Mouse (Mus musculus): Measurements from ENCODE around the gene Prdm16. TPM values are rescaled to one million over a fixed set of nuclear protein-coding genes. Genes with fewer than 3 reads are reported as not detected.

Prdm16 gene
- polyA plus RNA-seq, 1 experiment from 2014 or later: 12.6 TPM

DNA sequence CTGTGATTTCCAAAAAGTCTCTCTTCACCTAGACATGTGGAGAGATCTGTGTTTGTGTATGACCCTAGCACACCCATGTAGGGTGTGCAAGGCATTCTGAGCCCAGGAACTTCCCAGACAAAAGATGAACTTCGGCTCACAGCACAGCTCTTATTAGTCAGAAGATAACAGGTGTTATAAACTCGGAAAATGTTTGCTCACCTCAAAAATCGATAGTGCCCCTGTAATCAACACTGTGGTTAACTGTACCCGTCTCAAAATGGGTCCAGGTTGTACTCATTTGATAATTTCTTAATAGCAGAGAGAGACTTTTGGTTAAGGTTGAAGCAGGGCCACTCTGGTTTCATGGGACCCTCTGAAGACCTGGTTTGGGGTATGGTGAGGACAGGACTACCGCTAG is 140.2 kb downstream of the Prdm16 start:
- Histone ChIP-seq H3K9me3 (ENCODE audit: control insufficient read depth, low read length) (no peaks in the 10 kb centered on the region), H3K36me3 (ENCODE audit: control insufficient read depth, insufficient read depth, low read length) (no peaks in the 10 kb centered on the region), H3K27ac (ENCODE audit: low read depth, low read length) (no peak overlapping the region), H3K27me3 (replicated peaks; ENCODE audit: control insufficient read depth, insufficient read depth, low read length) (peaks cover 16% of the 10 kb centered on the region), H3K9ac (ENCODE audit: low read depth, low read length) (no peak overlapping the region), H3K4me2 (ENCODE audit: low read length) (no peak overlapping the region), H3K4me3 (ENCODE audit: low read length) (no peak overlapping the region), H3K4me1 (ENCODE audit: control insufficient read depth, insufficient read depth, low read depth, low read length) (peaks cover 38% of the 10 kb centered on the region)
- no peak for ATAC-seq
- WGBS: 87% methylated on average over 5 of the region's 5 CpGs

- H3K4me3 ChIP-seq (ENCODE audit: low read length): no peak overlapping the region
- H3K36me3 ChIP-seq (ENCODE audit: control insufficient read depth, insufficient read depth, low read length): no peaks in the 10 kb centered on the region
- no peak for ATAC-seq
- peaks cover 21% of the 10 kb centered on the region for H3K27me3 ChIP-seq (replicated peaks; ENCODE audit: control insufficient read depth, insufficient read depth, low read length)
- no peaks in the 10 kb centered on the region for H3K9me3 ChIP-seq (ENCODE audit: control insufficient read depth, low read length)
- WGBS: 67% methylated on average over 4 of the region's 4 CpGs
- H3K4me2 ChIP-seq (ENCODE audit: low read length): no peak overlapping the region
- peaks cover 15% of the 10 kb centered on the region for H3K4me1 ChIP-seq (ENCODE audit: control insufficient read depth, insufficient read depth, low read depth, low read length)
- no peak overlapping the region for H3K9ac ChIP-seq (ENCODE audit: low read depth, low read length)
- no peak overlapping the region for H3K27ac ChIP-seq (ENCODE audit: low read depth, low read length)
Measured at GRCm38 (mm10) chr4:154493996-154494395, 142.7 kb downstream of the Prdm16 start.

DNA sequence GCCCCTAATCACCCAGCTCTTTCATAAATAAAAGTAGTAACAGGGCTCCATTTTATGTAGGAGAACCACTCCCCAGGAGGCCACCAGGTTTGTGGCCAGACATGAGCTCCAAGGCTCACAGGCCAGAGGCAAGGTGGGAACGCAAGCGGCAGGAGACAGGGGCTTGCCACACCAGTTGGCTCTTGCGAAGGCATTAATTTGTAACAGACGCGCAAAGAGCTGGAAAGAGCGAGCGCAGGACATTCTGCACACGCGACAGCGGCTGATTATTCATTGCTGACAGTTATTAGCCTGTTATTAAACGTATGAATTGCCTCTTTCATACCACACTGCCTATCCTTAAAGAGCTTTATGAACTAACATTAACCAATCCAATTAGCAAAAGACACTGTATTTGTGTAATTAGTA is 144.0 kb downstream of the Prdm16 start:
- ATAC-seq: no peak
- Histone ChIP-seq H3K9ac (ENCODE audit: low read depth, low read length) (no peak overlapping the region), H3K9me3 (ENCODE audit: control insufficient read depth, low read length) (no peaks in the 10 kb centered on the region), H3K4me2 (ENCODE audit: low read length) (no peak overlapping the region), H3K4me3 (ENCODE audit: low read length) (no peak overlapping the region), H3K4me1 (ENCODE audit: control insufficient read depth, insufficient read depth, low read depth, low read length) (peaks cover 12% of the 10 kb centered on the region), H3K27me3 (replicated peaks; ENCODE audit: control insufficient read depth, insufficient read depth, low read length) (peaks cover 23% of the 10 kb centered on the region), H3K27ac (ENCODE audit: low read depth, low read length) (no peak overlapping the region), H3K36me3 (ENCODE audit: control insufficient read depth, insufficient read depth, low read length) (no peaks in the 10 kb centered on the region)
- WGBS: 37% methylated on average over 11 of the region's 11 CpGs

- Histone ChIP-seq H3K36me3 (ENCODE audit: control insufficient read depth, insufficient read depth, low read length) (no peaks in the 10 kb centered on the region), H3K4me2 (ENCODE audit: low read length) (no peak overlapping the region), H3K9ac (ENCODE audit: low read depth, low read length) (no peak overlapping the region), H3K9me3 (ENCODE audit: control insufficient read depth, low read length) (no peaks in the 10 kb centered on the region), H3K4me1 (ENCODE audit: control insufficient read depth, insufficient read depth, low read depth, low read length) (peaks cover 12% of the 10 kb centered on the region), H3K4me3 (ENCODE audit: low read length) (no peak overlapping the region), H3K27ac (ENCODE audit: low read depth, low read length) (no peak overlapping the region), H3K27me3 (replicated peaks; ENCODE audit: control insufficient read depth, insufficient read depth, low read length) (peaks cover 23% of the 10 kb centered on the region)
- WGBS: 65% methylated on average over 7 of the region's 7 CpGs
- ATAC-seq: no peak
Measured at GRCm38 (mm10) chr4:154492268-154492667, 144.4 kb downstream of the Prdm16 start.

DNA sequence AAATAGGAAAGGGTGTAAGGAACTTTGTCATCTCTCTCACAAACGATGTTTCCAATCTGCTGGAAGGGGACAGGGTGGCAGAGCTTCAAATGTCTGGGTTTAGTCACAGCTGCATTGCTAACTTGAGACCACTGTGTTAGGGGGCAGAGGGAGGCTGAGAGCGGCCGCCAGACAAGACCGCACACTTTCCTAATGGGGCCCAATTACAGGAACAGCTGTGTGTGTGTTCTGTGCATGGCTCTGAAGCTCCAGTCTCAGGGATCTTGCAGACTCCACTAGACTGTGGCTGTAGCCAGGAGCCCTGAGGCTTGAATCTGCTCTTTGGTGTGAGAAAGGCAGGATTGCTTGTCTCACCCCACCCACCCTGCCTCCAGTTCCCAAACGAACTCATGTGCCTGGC is 148.6 kb downstream of the Prdm16 start:
- no peak for ATAC-seq
- Histone ChIP-seq H3K36me3 (ENCODE audit: control insufficient read depth, insufficient read depth, low read length) (no peaks in the 10 kb centered on the region), H3K9ac (ENCODE audit: low read depth, low read length) (no peak overlapping the region), H3K27ac (ENCODE audit: low read depth, low read length) (no peak overlapping the region), H3K4me2 (ENCODE audit: low read length) (no peak overlapping the region), H3K4me3 (ENCODE audit: low read length) (no peak overlapping the region), H3K27me3 (replicated peaks; ENCODE audit: control insufficient read depth, insufficient read depth, low read length) (peaks cover 11% of the 10 kb centered on the region), H3K9me3 (ENCODE audit: control insufficient read depth, low read length) (no peaks in the 10 kb centered on the region), H3K4me1 (ENCODE audit: control insufficient read depth, insufficient read depth, low read depth, low read length) (peaks cover 6% of the 10 kb centered on the region)
- 37% methylated on average over 5 of the region's 5 CpGs for WGBS

DNA sequence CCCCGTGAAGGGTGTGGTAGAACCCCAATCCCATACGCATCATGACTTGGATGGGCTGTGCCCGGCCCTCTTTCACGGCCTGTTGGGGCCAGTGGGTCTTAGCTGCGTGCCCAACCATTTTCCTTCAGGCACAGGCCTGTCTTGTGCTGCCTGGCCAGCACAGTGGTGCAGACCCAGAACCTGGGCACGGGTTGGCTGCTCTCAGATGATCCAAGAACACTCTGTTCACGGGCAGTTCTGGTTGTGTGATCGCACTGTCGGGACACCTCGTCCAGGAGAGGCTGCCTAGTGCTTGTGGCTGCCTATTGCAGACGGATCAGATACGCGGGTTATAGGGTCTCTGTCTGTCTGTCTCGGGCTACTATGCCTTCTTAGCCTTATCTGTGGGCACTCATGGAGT is 154.0 kb downstream of the Prdm16 start:
- Histone ChIP-seq H3K27ac (ENCODE audit: low read depth, low read length) (no peak overlapping the region), H3K9me3 (ENCODE audit: control insufficient read depth, low read length) (no peaks in the 10 kb centered on the region), H3K4me1 (ENCODE audit: control insufficient read depth, insufficient read depth, low read depth, low read length) (no peaks in the 10 kb centered on the region), H3K4me3 (ENCODE audit: low read length) (no peak overlapping the region), H3K36me3 (ENCODE audit: control insufficient read depth, insufficient read depth, low read length) (no peaks in the 10 kb centered on the region), H3K27me3 (replicated peaks; ENCODE audit: control insufficient read depth, insufficient read depth, low read length) (peaks cover 12% of the 10 kb centered on the region), H3K9ac (ENCODE audit: low read depth, low read length) (no peak overlapping the region), H3K4me2 (ENCODE audit: low read length) (no peak overlapping the region)
- ATAC-seq: no peak
- 85% methylated on average over 14 of the region's 14 CpGs for WGBS

- Histone ChIP-seq H3K9me3 (ENCODE audit: control insufficient read depth, low read length) (no peaks in the 10 kb centered on the region), H3K9ac (ENCODE audit: low read depth, low read length) (no peak overlapping the region), H3K27me3 (replicated peaks; ENCODE audit: control insufficient read depth, insufficient read depth, low read length) (peaks cover 16% of the 10 kb centered on the region), H3K4me1 (ENCODE audit: control insufficient read depth, insufficient read depth, low read depth, low read length) (no peaks in the 10 kb centered on the region), H3K4me2 (ENCODE audit: low read length) (no peak overlapping the region), H3K4me3 (ENCODE audit: low read length) (no peak overlapping the region), H3K36me3 (ENCODE audit: control insufficient read depth, insufficient read depth, low read length) (no peaks in the 10 kb centered on the region), H3K27ac (ENCODE audit: low read depth, low read length) (no peak overlapping the region)
- ATAC-seq: no peak
- WGBS: 57% methylated on average over 14 of the region's 14 CpGs
Measured at GRCm38 (mm10) chr4:154481771-154482637, 154.7 kb downstream of the Prdm16 start.

GRCm38 (mm10) chr4:154480544-154481260 is 156.0 kb downstream of the Prdm16 start:
- Histone ChIP-seq H3K9ac (ENCODE audit: low read depth, low read length) (no peak overlapping the region), H3K4me1 (ENCODE audit: control insufficient read depth, insufficient read depth, low read depth, low read length) (no peaks in the 10 kb centered on the region), H3K9me3 (ENCODE audit: control insufficient read depth, low read length) (no peaks in the 10 kb centered on the region), H3K36me3 (ENCODE audit: control insufficient read depth, insufficient read depth, low read length) (no peaks in the 10 kb centered on the region), H3K27ac (ENCODE audit: low read depth, low read length) (no peak overlapping the region), H3K4me2 (ENCODE audit: low read length) (no peak overlapping the region), H3K4me3 (ENCODE audit: low read length) (no peak overlapping the region), H3K27me3 (replicated peaks; ENCODE audit: control insufficient read depth, insufficient read depth, low read length) (peaks cover 24% of the 10 kb centered on the region)
- 72% methylated on average over 9 of the region's 9 CpGs for WGBS
- no peak for ATAC-seq

DNA sequence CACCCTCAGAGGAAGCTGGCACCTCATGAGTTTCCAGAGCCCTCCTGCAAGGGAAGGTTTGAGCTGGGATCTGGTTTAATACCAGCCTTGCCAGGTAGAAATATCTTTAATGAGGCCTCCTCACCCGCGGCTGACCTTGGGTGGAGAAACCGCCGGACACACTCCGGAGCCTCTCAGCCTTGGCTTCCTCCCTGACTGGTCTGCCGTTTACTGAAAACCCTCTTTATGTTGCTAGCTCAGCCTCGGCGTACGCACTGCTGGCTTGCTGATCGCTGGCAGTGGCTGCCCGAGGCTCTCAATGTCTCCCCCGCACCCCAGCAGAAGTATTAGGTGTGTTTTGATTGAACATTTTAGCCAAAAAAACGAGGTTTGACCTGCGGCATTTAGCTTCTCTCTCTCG is 156.5 kb downstream of the Prdm16 start:
- 69% methylated on average over 15 of the region's 15 CpGs for WGBS
- Histone ChIP-seq H3K27ac (ENCODE audit: low read depth, low read length) (no peak overlapping the region), H3K27me3 (replicated peaks; ENCODE audit: control insufficient read depth, insufficient read depth, low read length) (peaks cover 29% of the 10 kb centered on the region)

More for the DNA sequence above, 156.5 kb downstream of the Prdm16 start:
- Histone ChIP-seq H3K4me2 (ENCODE audit: low read length) (no peak overlapping the region), H3K9me3 (ENCODE audit: control insufficient read depth, low read length) (no peaks in the 10 kb centered on the region), H3K4me1 (ENCODE audit: control insufficient read depth, insufficient read depth, low read depth, low read length) (no peaks in the 10 kb centered on the region), H3K36me3 (ENCODE audit: control insufficient read depth, insufficient read depth, low read length) (no peaks in the 10 kb centered on the region), H3K9ac (ENCODE audit: low read depth, low read length) (no peak overlapping the region), H3K4me3 (ENCODE audit: low read length) (no peak overlapping the region)
- ATAC-seq: no peak

Measured in hindbrain, embryonic 16.5 days (tissue).